Mouse (Mus musculus) spleen, adult 2 months (tissue): ENCODE measurements around the gene Isy1.

Experiments used
- CTCF ChIP-seq: fragments of 200-500 bp; IDR thresholded peaks from 2 replicates; pipeline ENCODE4 v1.5.1; 2011; ENCODE audit warnings: mild to moderate bottlenecking, inconsistent platforms; ENCODE audit not compliant: insufficient read depth, insufficient read length, insufficient replicate concordance; ENCODE audit errors: extremely low read depth
- POLR2A ChIP-seq: fragments of 200-500 bp; IDR thresholded peaks from 2 replicates; pipeline ENCODE4 v1.6.1; 2011; ENCODE audit warnings: low read depth, low read length, inconsistent platforms

DNA sequence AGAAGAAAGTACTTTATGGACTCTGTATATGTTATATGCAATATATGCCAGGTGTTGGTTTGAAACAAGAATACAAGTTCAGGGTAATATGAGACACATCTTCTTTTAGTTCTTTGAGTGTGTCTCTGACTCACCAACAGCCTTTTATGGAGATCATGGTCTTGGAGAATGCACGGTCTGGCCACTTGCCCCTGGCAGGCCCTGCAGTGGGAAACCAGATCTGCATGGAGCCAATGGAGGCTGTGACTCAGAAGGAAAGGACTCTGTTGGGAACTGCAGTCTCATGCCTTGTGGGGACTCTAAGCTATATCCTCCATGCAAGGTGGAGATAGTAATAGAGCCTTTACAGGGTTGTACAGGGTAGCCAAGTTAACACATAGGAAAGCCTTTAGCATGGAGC is 36.5 kb upstream of the Isy1 start:
- no peak for TF ChIP-seq CTCF
- TF ChIP-seq POLR2A, result no peak
